Comparison of ENCODE assay signal across 8 mouse cellular contexts in the genomic region with DNA sequence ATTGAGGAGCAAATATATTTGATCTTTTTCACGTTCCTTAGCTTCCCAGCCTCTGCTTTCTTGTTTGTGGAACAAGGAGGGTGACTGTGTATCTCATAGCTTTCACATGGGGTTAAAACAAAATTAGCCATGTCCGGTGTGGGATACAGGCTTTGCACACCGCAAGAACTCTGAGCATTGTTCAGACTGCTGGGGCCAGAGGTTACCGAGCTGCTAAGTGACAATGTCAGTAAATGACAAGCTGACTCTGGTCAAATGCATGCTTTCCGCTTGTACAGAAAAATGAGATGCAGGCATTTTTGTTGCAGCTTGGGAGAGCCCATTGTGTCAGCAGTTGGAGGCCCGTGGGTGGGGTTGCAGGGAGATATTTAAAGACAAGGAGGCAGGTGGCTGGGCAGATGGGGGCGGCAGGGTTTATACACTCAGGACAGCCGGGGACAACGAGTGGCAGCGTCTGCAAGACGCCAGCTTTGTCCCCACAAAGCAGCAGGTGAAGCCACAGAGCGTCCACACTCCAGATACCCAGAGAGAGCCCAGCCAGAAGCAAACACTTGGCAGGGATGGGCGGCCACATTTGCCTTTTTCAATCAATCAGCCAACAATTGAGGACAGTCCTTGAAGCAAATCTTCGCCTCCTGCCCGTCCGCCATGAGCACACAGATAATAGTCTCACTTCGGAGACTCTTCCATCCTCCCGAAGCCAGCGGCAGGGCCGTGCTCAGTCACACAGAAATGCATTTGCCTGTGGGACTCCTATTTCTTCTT. TPM values are rescaled to one million over a fixed set of nuclear protein-coding genes. Genes with fewer than 3 reads are reported as not detected.
DNase-seq lines count a peak whose midpoint lies in the region; ATAC-seq and TF ChIP-seq lines count a peak whose summit lies in the region.

No protein-coding gene starts in this region.

- H3K79me2 ChIP-seq in heart, adult 2 months (replicated peaks; ENCODE audit: control insufficient read depth, insufficient read depth, low read length), result no peaks in the 10 kb centered on the region

- peaks cover 18% of the 10 kb centered on the region; the same call in 1 of the 2 replicates for H3K4me1 ChIP-seq in embryonic facial prominence, embryonic 14.5 days (ENCODE audit: control insufficient read depth, insufficient read depth, low read length)
- peaks cover 8% of the 10 kb centered on the region for H3K4me1 ChIP-seq in midbrain, embryonic 16.5 days (ENCODE audit: control insufficient read depth, insufficient read depth, low read length)
- H3K4me1 ChIP-seq in heart, adult 2 months (ENCODE audit: control insufficient read depth, insufficient read depth, low read length), result 0 out of 2 replicates have a peak, but pooled peaks cover 2% of the 10 kb centered on the region
- no peaks in the 10 kb centered on the region for H3K4me1 ChIP-seq in thymus, adult 2 months (replicated peaks; ENCODE audit: control insufficient read depth, insufficient read depth, low read length)

- H3K4me2 ChIP-seq in embryonic facial prominence, embryonic 14.5 days (ENCODE audit: low read depth, low read length), result no peak overlapping the region
- H3K4me2 ChIP-seq in midbrain, embryonic 16.5 days (ENCODE audit: low read length), result peak overlapping the region; percentile 49

- no peak overlapping the region for H3K4me3 ChIP-seq in embryonic facial prominence, embryonic 14.5 days (ENCODE audit: low read depth, low read length)
- H3K4me3 ChIP-seq in midbrain, embryonic 16.5 days (ENCODE audit: low read depth, low read length), result peak overlapping the region; percentile 11; the same call in 1 of the 2 replicates
- H3K4me3 ChIP-seq in heart, adult 2 months, result no peak overlapping the region
- H3K4me3 ChIP-seq in thymus, adult 2 months (ENCODE audit: control insufficient read depth, insufficient read depth, low read length), result no peak overlapping the region

- H3K36me3 ChIP-seq in embryonic facial prominence, embryonic 14.5 days (ENCODE audit: control insufficient read depth, insufficient read depth, low read length), result no peaks in the 10 kb centered on the region
- no peaks in the 10 kb centered on the region for H3K36me3 ChIP-seq in midbrain, embryonic 16.5 days (ENCODE audit: control insufficient read depth, insufficient read depth, low read length)
- no peaks in the 10 kb centered on the region for H3K36me3 ChIP-seq in heart, adult 2 months (ENCODE audit: control insufficient read depth, insufficient read depth, low read length)
- no peaks in the 10 kb centered on the region for H3K36me3 ChIP-seq in thymus, adult 2 months (ENCODE audit: control insufficient read depth, insufficient read depth, low read length)

- intact Hi-C loops in heart, adult 2 months (cut with DNase I), result no loop called here

- peak; percentile 83 for DNase-seq in embryonic facial prominence, embryonic 14.5 days (ENCODE audit: low spot score)
- DNase-seq in layer of hippocampus, adult 8-10 months (ENCODE audit: low spot score in 2 of 2), result peak; percentile 67 to 74
- no peak for DNase-seq in heart, adult 2 months
- no peak for DNase-seq in thymus, adult 2 months
- DNase-seq in lung, postnatal 25 days (ENCODE audit: low spot score), result no peak
- no peak for DNase-seq in kidney, postnatal 25 days

- H3K27ac ChIP-seq in embryonic facial prominence, embryonic 14.5 days (replicated peaks; ENCODE audit: low read depth, low read length), result no peak overlapping the region; the same call in 1 of the 2 replicates
- H3K27ac ChIP-seq in midbrain, embryonic 16.5 days (ENCODE audit: low read length), result peak overlapping the region; percentile 37; the same call in 1 of the 2 replicates
- H3K27ac ChIP-seq in heart, adult 2 months, result no peak overlapping the region
- H3K27ac ChIP-seq in thymus, adult 2 months (ENCODE audit: control insufficient read depth, insufficient read depth, low read length), result no peak overlapping the region

- H3K9me3 ChIP-seq in embryonic facial prominence, embryonic 14.5 days (ENCODE audit: control insufficient read depth, low read length), result no peaks in the 10 kb centered on the region
- no peaks in the 10 kb centered on the region for H3K9me3 ChIP-seq in midbrain, embryonic 16.5 days (replicated peaks; ENCODE audit: control insufficient read depth, low read length, poor library complexity, severe bottlenecking)

- TF ChIP-seq EP300 in heart, adult 2 months (IDR thresholded peaks at IDR 0.05; ENCODE audit: insufficient read depth, low read depth, low read length), result no peak

- 0 out of 2 replicates have a peak overlapping the region, but pooled peaks have one; percentile 8 for H3K9ac ChIP-seq in embryonic facial prominence, embryonic 14.5 days (ENCODE audit: low read depth, low read length)
- H3K9ac ChIP-seq in midbrain, embryonic 16.5 days (ENCODE audit: low read depth, low read length), result peak overlapping the region; percentile 52; the same call in 1 of the 2 replicates
- H3K9ac ChIP-seq in heart, adult 2 months (ENCODE audit: low read depth, low read length), result no peak overlapping the region

- H3K27me3 ChIP-seq in embryonic facial prominence, embryonic 14.5 days (replicated peaks; ENCODE audit: control insufficient read depth, insufficient read depth, low read length), result no peaks in the 10 kb centered on the region
- no peaks in the 10 kb centered on the region for H3K27me3 ChIP-seq in midbrain, embryonic 16.5 days (ENCODE audit: control insufficient read depth, insufficient read depth, low read depth, low read length)
- no peaks in the 10 kb centered on the region for H3K27me3 ChIP-seq in heart, adult 2 months (ENCODE audit: control insufficient read depth, insufficient read depth, low read length)
- H3K27me3 ChIP-seq in thymus, adult 2 months (ENCODE audit: control insufficient read depth, insufficient read depth, low read length), result no peaks in the 10 kb centered on the region

- ATAC-seq in cerebellum, adult (ENCODE audit: insufficient number of reproducible peaks, low FRiP score, low TSS enrichment), result peak; percentile 85
- ATAC-seq in embryonic facial prominence, embryonic 14.5 days (ENCODE audit: low read depth), result peak; percentile 86
- peak; percentile 67 for ATAC-seq in midbrain, embryonic 16.5 days

- WGBS in embryonic facial prominence, embryonic 14.5 days, result 62% methylated on average over 20 of the region's 20 CpGs
- 16% methylated on average over 20 of the region's 20 CpGs for WGBS in midbrain, embryonic 16.5 days
- WGBS in heart, adult 2 months, result 70% methylated on average over 20 of the region's 20 CpGs
- WGBS in thymus, adult 2 months, result 89% methylated on average over 20 of the region's 20 CpGs

- no peak for TF ChIP-seq CTCF in heart, adult 2 months (IDR thresholded peaks at IDR 0.05)
- no peak for TF ChIP-seq CTCF in thymus, adult 2 months (IDR thresholded peaks at IDR 0.05; ENCODE audit: borderline replicate concordance, control insufficient read depth, extremely low read depth, insufficient read depth, low read length, poor library complexity)

- no peak for TF ChIP-seq POLR2A in heart, adult 2 months (IDR thresholded peaks at IDR 0.05; ENCODE audit: insufficient read depth, low read depth, low read length)
- no peak for TF ChIP-seq POLR2A in thymus, adult 2 months (IDR thresholded peaks at IDR 0.05; ENCODE audit: control insufficient read depth, extremely low read depth, insufficient read depth, low read length, poor library complexity)

RNA-seq across cellular contexts. Expression of a gene that starts 59.5 kb away (rescaled TPM):
- polyA plus RNA-seq in embryonic facial prominence, embryonic 14.5 days (2014; fragmentation: Nextera tagmentation; extraction: Ambion mirVana), result 48.1 and 49.4 TPM in 2 replicates
- 10 to 100 TPM; 20.9 to 32.8 (median 26.9) TPM for total RNA-seq in layer of hippocampus, adult 8-10 months (2022)
- 26.5 and 32.2 TPM in 2 replicates for polyA plus RNA-seq in midbrain, embryonic 16.5 days (2015; fragmentation: Nextera tagmentation; extraction: Ambion mirVana)
- total RNA-seq in heart, adult 2 months (2021), result 10 to 100 TPM; 22.1 to 29.6 TPM
- 13.5 and 18.1 TPM in 2 replicates for polyA plus RNA-seq in heart, adult 2 months (2012; rRNA removed)
- 25.0 and 25.7 TPM in 2 replicates for polyA plus RNA-seq in thymus, adult 2 months (2012; rRNA removed)

Comparison
In these comparisons a context has a peak if more than half of its experiments do, and no peak if none do; other contexts are left out.
1. DNase-seq: peak in embryonic facial prominence, embryonic 14.5 days (single experiment) and layer of hippocampus, adult 8-10 months (2 of 2); none in heart, adult 2 months (0 of 2), thymus, adult 2 months (single experiment), lung, postnatal 25 days (single experiment) and kidney, postnatal 25 days (0 of 2).
2. Peak in every context shown above with its lines, with median percentiles within 50 percentile points of each other: ATAC-seq.